Mouse (Mus musculus) erythroblast, embryonic 14.5 days (primary cell): ENCODE measurements around the gene Cyp2c29.

Source experiments
- GATA1 ChIP-seq: IDR thresholded peaks from 2 replicates; pipeline ENCODE4 v1.6.1; 2012; ENCODE audit warnings: low read length, inconsistent platforms, mixed read lengths
- TAL1 ChIP-seq: IDR thresholded peaks from 3 replicates; pipeline ENCODE4 v1.6.1; 2012; ENCODE audit warnings: low read length, inconsistent platforms, mixed read lengths

- TF ChIP-seq TAL1 (no peak), GATA1 (no peak)
Measured at GRCm38 (mm10) chr19:39288978-39289377, 19.8 kb downstream of the Cyp2c29 start.
